Mouse (Mus musculus): ENCODE measurements around the gene Myo6. TPM values are rescaled to one million over a fixed set of nuclear protein-coding genes. Genes with fewer than 3 reads are reported as not detected.

Gene Myo6
- total and polyA plus RNA-seq, 3 experiments, result 1.2 to 1.6 TPM; not detected in 1

GRCm38 (mm10) chr9:80299031-80299430 lies 134.2 kb downstream of the Myo6 start:
- H3K9ac ChIP-seq (ENCODE audit: control insufficient read depth, low read depth, low read length, poor library complexity, severe bottlenecking), result no peak overlapping the region
- no peaks in the 10 kb centered on the region for H3K27me3 ChIP-seq (ENCODE audit: control insufficient read depth in 1 of 2, insufficient read depth in 2 of 2, low read length in 2 of 2)
- H3K4me1 ChIP-seq (ENCODE audit: control insufficient read depth in 1 of 2, insufficient read depth in 2 of 2, low read length in 2 of 2), result no peaks in the 10 kb centered on the region
- no peak overlapping the region for H3K4me3 ChIP-seq (ENCODE audit: control insufficient read depth in 1 of 2, insufficient read depth in 1 of 2, low read depth in 2 of 2, low read length in 2 of 2)
- no peaks in the 10 kb centered on the region for H3K36me3 ChIP-seq (ENCODE audit: control insufficient read depth in 1 of 2, insufficient read depth in 2 of 2, low read length in 2 of 2)
- H3K9me3 ChIP-seq (replicated peaks; ENCODE audit: insufficient read depth, low read length), result no peaks in the 10 kb centered on the region
- H3K79me2 ChIP-seq (ENCODE audit: control insufficient read depth, insufficient read depth, low read length, poor library complexity), result no peaks in the 10 kb centered on the region
- no peak for DNase-seq (ENCODE audit: low read depth, low spot score)
- TF ChIP-seq TBP (IDR thresholded peaks at IDR 0.05; ENCODE audit: low read depth, low read length), result no peak
- no peak overlapping the region for H3K27ac ChIP-seq (ENCODE audit: control insufficient read depth, low read depth, low read length)

- Histone ChIP-seq H3K4me1 (ENCODE audit: control insufficient read depth in 1 of 2, insufficient read depth in 2 of 2, low read length in 2 of 2) (no peaks in the 10 kb centered on the region), H3K27me3 (ENCODE audit: control insufficient read depth in 1 of 2, insufficient read depth in 2 of 2, low read length in 2 of 2) (no peaks in the 10 kb centered on the region), H3K79me2 (ENCODE audit: control insufficient read depth, insufficient read depth, low read length, poor library complexity) (no peaks in the 10 kb centered on the region), H3K4me3 (ENCODE audit: control insufficient read depth in 1 of 2, insufficient read depth in 1 of 2, low read depth in 2 of 2, low read length in 2 of 2) (no peak overlapping the region), H3K36me3 (ENCODE audit: control insufficient read depth in 1 of 2, insufficient read depth in 2 of 2, low read length in 2 of 2) (no peaks in the 10 kb centered on the region), H3K27ac (ENCODE audit: control insufficient read depth, low read depth, low read length) (no peak overlapping the region), H3K9ac (ENCODE audit: control insufficient read depth, low read depth, low read length, poor library complexity, severe bottlenecking) (no peak overlapping the region), H3K9me3 (replicated peaks; ENCODE audit: insufficient read depth, low read length) (no peaks in the 10 kb centered on the region)
- no peak; a peak in 1 of 6 replicates for TF ChIP-seq CTCF (IDR thresholded peaks at IDR 0.05 in 2 of 3, conservative IDR thresholded peaks at IDR 0.05 in 1 of 3; ENCODE audit: control insufficient read depth in 1 of 3, insufficient read depth in 1 of 3, low read depth in 2 of 3, low read length in 3 of 3, poor library complexity in 1 of 3, severe bottlenecking in 1 of 3)
- TF ChIP-seq JUND (IDR thresholded peaks at IDR 0.05; ENCODE audit: low read depth, low read length), result no peak
- TF ChIP-seq GABPA (IDR thresholded peaks at IDR 0.05; ENCODE audit: low read depth, low read length), result no peak
- TF ChIP-seq KAT2A (conservative IDR thresholded peaks at IDR 0.05; ENCODE audit: low read depth, low read length), result no peak
- no peak for TF ChIP-seq NELFE (IDR thresholded peaks at IDR 0.05; ENCODE audit: low read depth, low read length)
- TF ChIP-seq CHD1 (IDR thresholded peaks at IDR 0.05; ENCODE audit: low read depth, low read length), result no peak
- TF ChIP-seq E2F4 (IDR thresholded peaks at IDR 0.05; ENCODE audit: borderline replicate concordance, low read depth, low read length), result no peak
- TF ChIP-seq SMC3 (IDR thresholded peaks at IDR 0.05; ENCODE audit: low read depth, low read length), result no peak
- TF ChIP-seq MYC (IDR thresholded peaks at IDR 0.05; ENCODE audit: low read depth, low read length), result no peak
- TF ChIP-seq MEF2A (IDR thresholded peaks at IDR 0.05; ENCODE audit: extremely low read depth, insufficient replicate concordance, low read depth, low read length, poor library complexity, severe bottlenecking), result no peak
- no peak for TF ChIP-seq SIN3A (IDR thresholded peaks at IDR 0.05; ENCODE audit: low read length)
- TF ChIP-seq HCFC1 (IDR thresholded peaks at IDR 0.05; ENCODE audit: low read depth, low read length), result no peak
- TF ChIP-seq RCOR1 (IDR thresholded peaks at IDR 0.05; ENCODE audit: low read depth, low read length), result no peak
- no peak for DNase-seq (ENCODE audit: low read depth, low spot score)
Observed at GRCm38 (mm10) chr9:80303518-80303917, 138.7 kb downstream of the Myo6 start.

DNA sequence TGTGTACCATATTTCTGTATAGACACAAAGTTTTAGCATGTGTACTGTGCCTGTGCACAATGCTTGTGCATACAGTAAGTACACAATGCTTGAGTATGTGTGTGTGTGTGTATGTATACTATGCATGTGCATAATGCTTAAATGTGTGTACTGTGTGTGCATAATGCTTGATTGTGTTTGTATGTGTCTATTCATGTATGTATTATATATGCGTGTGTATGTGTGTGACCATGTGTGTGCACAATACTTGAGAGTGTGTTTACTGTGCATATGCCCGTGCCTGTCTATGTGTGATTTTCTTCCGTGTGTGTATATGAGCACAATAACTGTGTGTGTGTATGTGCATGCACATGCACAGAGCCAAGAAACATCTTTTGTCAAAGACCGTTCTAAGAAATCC lies 141.6 kb downstream of the Myo6 start:
- no peak for TF ChIP-seq SMC3 (IDR thresholded peaks at IDR 0.05; ENCODE audit: low read depth, low read length)
- TF ChIP-seq POLR2A (IDR thresholded peaks at IDR 0.05; ENCODE audit: control insufficient read depth in 1 of 2, insufficient read depth in 1 of 2, low read depth in 1 of 2, low read length in 2 of 2, poor library complexity in 1 of 2), result no peak
- TF ChIP-seq HCFC1 (IDR thresholded peaks at IDR 0.05; ENCODE audit: low read depth, low read length), result no peak
- TF ChIP-seq UBTF (IDR thresholded peaks at IDR 0.05; ENCODE audit: borderline replicate concordance, insufficient read depth, low read depth, low read length), result no peak
- TF ChIP-seq E2F4 (IDR thresholded peaks at IDR 0.05; ENCODE audit: borderline replicate concordance, low read depth, low read length), result no peak
- TF ChIP-seq EP300 (IDR thresholded peaks at IDR 0.05; ENCODE audit: low read depth in 1 of 2, low read length in 2 of 2), result no peak
- no peak for TF ChIP-seq CHD1 (IDR thresholded peaks at IDR 0.05; ENCODE audit: low read depth, low read length)
- no peak for TF ChIP-seq JUND (IDR thresholded peaks at IDR 0.05; ENCODE audit: low read depth, low read length)
- TF ChIP-seq ZNF384 (IDR thresholded peaks at IDR 0.05; ENCODE audit: low read depth, low read length), result no peak
- TF ChIP-seq KAT2A (conservative IDR thresholded peaks at IDR 0.05; ENCODE audit: low read depth, low read length), result no peak
- TF ChIP-seq MYC (IDR thresholded peaks at IDR 0.05; ENCODE audit: low read depth, low read length), result no peak
- no peak for DNase-seq (ENCODE audit: low read depth, low spot score)
- Histone ChIP-seq H3K4me3 (ENCODE audit: control insufficient read depth in 1 of 2, insufficient read depth in 1 of 2, low read depth in 2 of 2, low read length in 2 of 2) (no peak overlapping the region), H3K36me3 (ENCODE audit: control insufficient read depth in 1 of 2, insufficient read depth in 2 of 2, low read length in 2 of 2) (no peaks in the 10 kb centered on the region), H3K27me3 (ENCODE audit: control insufficient read depth in 1 of 2, insufficient read depth in 2 of 2, low read length in 2 of 2) (no peaks in the 10 kb centered on the region), H3K9me3 (replicated peaks; ENCODE audit: insufficient read depth, low read length) (no peaks in the 10 kb centered on the region), H3K79me2 (ENCODE audit: control insufficient read depth, insufficient read depth, low read length, poor library complexity) (no peaks in the 10 kb centered on the region), H3K4me1 (ENCODE audit: control insufficient read depth in 1 of 2, insufficient read depth in 2 of 2, low read length in 2 of 2) (no peaks in the 10 kb centered on the region), H3K9ac (ENCODE audit: control insufficient read depth, low read depth, low read length, poor library complexity, severe bottlenecking) (no peak overlapping the region), H3K27ac (ENCODE audit: control insufficient read depth, low read depth, low read length) (no peak overlapping the region)

Measured in MEL (cell line).